Mouse (Mus musculus) cerebellum, adult 18-20 months (tissue): ENCODE measurements at regions not wholly inside any gene's neighbourhood (a gene's known extent, or its start where the extent isn't known, plus 50 kb on each side); places are given as distances from the start of the nearest gene placed in this dataset.
A peak's percentile ranks its signal among the peaks of the same experiment; 100 is the strongest.

Source experiments
- DNase-seq, 2 experiments: peaks; one replicate each; pipeline ENCODE4 v3.0.0; 2021

DNA sequence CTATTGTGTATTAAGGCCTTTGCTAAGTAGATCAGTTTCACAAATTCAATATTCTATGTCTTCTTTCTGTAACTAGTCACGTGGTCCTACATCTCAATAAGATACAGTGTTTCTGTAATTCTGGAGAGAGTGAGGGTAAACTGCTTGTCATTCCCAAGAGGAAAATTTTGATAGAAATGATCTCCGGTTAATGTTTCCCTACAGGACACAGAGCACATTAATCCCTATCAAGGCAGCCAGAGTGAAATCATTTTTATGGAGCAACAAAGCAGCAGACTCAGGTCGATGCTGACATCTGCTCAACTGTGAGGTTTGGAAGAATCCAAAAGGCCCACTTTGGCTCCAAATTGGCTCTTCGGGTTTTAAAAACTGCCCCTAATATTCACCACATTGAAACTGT, 451.7 kb downstream of the Arl4a start:
- DNase-seq = no peak

DNA sequence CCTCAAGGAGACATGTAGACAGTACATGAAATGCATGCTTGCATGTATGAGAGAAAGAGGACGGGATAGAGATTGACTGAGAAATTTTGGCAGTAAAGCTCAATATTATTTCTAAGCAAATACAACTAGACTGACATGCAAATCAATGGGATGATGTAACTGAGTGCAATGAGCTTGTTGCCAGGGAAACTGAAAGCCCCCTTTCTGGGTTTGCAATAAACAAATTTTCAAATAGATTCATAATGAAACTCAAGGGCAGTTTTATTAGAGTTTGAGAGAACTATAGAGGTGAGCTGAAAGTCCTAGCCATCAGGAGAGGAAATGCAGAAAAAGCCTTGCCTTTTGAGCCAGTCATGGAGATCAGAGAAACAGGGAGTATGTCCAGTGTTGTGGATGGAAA, 460.2 kb downstream of the Arl4a start:
- DNase-seq = no peak

DNA sequence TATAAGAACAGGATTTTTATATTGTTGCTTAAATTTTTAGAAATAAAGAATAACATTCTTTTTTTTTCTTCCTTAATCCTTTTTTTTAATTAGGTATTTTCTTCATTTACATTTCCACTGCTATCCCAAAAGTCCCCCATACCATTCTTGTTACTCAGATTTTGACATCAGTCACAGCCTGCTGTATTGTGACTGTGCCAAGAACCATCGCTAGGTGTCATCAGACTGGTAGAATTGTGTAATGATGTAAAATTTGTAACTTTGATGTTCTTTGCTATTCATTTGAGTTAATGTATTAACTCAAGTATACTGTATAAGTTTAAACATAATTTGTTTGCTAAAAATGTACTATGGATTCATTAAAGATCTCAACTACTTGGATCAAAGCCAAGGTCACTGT, 465.0 kb downstream of the Arl4a start:
- no peak for DNase-seq

DNA sequence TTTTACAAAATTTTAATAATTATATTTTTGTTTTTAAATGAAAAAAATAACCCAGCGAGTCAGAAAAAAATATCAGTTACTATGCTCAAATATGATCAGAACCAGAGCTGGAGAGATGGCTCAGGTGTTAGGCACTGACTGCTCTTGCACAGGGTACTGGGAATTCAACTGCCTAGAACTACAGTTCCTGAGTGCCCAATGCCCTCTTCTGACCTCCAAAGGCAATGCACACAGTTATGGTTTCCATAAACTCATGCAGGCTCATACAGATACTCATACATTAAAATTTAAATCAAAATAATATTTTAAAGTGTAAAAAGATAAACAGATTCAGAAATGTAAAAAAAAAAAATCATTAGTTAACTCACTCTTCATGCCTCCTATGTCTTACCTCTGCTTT, 465.7 kb downstream of the Arl4a start:
- no peak for DNase-seq

DNA sequence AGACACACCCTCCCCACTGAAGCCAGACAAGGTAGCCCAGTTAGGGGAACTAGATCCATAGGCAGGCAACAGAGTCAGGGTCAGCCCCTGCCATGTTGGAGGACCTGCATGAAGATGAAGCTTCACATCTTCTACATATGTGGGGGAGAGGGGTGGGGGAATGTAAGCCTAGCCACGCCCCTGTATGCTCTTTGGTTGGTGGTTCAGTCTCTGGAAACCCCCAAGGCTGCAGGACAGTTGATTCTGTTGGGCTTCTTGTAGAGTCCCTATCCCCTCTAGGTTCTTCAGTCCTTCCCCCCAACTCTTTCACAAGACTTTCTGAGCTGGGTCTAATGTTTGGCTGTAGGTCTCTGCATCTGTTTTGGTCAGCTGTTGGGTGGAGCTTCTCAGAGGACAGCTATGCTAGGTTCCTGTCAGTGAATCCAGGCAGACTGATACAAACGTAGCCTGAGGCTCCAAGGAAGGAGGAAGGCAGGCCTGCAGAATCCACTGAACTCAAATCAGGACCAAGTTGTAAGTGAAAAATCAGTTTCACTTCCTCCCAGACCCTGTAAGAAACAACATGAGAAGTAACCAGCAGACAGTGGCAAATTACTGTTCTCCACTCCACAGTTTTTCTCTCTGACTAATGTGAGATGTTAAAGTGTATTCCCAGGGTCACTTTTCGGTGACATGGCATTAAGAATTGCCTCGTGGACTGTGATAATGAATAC, 476.9 kb downstream of the Arl4a start:
- DNase-seq = no peak

DNA sequence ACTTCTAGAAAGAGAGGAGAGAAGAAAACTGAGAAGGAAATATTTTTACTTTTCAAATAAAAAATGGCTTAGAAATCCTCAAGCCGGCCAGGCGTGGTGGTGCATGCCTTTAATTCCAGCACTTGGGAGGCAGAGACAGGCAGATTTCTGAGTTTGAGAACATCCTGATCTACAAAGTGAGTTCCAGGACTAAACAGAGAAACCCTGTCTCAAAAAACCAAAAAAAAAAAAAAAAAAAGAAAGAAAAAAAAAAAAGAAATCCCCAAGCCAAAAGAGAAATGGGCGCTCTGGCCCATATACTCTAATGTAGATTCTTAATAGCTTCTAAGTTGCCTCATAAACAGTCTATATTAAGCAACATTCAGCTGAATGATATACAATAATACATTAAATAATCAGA, 479.3 kb downstream of the Arl4a start:
- DNase-seq = no peak

DNA sequence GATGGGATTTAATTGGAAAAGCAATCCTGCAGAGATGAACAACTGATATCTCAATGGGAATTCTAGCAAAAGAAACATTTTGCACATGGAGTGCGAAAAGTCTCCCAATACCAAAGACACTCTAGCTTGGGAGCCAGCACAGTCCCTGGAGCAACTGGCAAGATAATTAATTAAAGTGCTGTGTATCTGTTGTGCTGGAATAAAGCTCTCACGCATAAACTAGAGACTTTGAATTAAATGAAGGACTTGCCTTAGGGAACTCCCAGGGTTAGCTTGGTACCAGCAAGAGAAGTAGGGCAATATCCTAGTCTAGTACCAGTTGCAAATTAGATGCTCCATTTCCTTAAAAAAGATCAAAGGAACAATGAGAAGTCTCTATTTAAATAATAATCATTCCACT, 501.5 kb downstream of the Arl4a start:
- DNase-seq = no peak

DNA sequence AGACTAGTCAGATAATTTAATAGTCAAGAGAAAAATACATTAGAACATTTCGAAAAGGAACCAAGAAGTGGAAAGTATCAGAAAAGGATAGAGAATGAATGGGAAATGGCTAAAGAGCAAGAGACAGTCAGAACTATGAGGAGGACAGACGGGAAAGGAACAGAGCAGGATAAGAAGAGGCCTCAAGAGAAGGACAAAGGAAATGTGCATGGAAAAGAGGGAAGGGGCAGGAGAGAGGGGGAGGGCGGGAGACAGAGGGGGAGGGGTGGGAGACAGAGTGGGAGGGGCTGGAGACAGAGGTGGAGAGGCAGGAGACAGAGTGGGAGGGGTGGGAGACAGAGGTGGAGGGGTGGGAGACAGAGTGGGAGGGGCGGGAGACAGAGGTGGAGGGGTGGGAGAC, 509.7 kb downstream of the Arl4a start:
- no peak for DNase-seq

DNA sequence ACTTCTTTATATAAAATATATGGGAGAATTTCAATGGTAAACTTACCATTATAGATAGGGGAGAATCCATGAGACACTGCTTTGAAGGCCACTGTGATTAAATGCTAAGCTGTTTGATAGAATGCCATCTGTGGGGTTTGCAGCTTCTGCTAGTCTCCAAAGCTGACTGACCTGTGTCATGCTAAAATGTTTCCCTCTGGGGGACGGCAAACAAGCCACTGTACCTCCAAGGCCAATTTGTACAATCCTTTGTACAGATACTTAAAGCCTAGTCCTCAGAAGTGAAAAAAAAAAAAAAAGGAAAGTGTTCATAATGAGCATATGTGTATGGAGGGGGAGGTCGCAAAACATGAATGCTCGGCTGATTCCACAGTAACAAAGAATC, 510.6 kb downstream of the Arl4a start:
- DNase-seq = no peak

DNA sequence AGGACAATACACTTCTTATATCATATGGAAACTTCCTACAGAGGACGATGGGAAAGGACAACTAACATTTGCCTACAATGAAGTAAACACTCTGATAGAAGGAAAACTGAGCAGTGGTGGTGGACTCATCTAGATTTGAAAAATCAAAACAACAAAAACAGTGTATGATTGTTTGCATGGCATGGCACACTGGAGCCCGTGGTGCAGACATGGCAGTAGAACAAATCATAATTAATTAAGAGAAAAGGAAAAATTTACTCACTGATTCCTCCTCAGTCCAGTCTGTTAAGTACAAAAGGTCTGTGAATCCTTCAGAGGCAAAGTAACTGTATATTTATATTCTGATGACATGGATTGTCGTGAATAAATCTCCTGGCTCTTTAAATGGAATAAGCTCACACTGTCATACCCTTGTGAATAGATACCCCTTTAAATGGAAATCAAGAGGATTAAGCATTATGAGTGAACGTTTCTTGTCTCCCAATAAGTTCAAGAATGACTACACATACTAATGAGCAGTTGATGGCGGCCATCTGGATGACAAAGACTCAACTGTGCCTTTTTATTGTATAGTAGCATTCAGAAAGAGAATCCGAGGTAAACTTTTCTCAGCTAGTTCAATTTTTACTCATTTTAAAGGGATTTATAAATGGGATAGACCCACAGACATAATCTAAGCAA, 511.1 kb downstream of the Arl4a start:
- DNase-seq = no peak

DNA sequence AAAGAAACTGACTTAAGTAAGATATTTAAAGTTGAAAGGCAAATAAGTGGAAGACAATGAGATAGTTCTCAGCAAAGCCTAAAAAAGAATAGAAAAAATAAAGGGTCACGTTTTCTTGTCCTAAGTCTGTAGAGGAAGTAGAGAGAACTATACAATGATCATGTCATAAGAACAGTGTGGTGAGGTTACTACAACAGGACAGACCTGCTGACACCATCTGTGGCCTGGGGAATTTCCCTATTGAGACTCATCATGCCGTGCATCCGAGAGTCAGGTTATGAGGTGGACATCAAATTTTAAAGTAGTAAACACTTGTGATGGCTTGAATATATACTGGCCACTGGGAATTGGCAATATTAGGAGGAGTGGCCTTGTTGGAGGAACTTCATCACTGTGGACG, 522.1 kb downstream of the Arl4a start:
- DNase-seq = no peak

DNA sequence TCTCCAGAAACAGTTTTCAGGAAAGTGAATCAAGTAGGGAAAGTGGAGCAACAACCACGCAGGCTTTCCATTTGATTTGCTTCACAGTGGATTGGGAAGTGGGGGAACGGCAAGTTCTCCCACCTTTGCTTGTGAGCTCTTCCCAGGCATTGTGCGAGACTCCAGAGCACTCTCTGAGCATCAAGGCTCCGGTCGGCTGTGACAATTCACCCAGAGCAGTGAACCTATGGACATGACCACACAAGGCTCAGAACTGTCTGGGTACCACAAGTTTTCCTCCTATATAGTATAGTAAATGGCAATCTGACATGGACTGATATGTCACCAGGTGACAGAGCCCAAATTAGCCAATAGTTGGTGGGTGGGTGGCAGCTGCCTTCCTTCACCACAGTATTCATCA, 527.0 kb downstream of the Arl4a start:
- no peak for DNase-seq

DNA sequence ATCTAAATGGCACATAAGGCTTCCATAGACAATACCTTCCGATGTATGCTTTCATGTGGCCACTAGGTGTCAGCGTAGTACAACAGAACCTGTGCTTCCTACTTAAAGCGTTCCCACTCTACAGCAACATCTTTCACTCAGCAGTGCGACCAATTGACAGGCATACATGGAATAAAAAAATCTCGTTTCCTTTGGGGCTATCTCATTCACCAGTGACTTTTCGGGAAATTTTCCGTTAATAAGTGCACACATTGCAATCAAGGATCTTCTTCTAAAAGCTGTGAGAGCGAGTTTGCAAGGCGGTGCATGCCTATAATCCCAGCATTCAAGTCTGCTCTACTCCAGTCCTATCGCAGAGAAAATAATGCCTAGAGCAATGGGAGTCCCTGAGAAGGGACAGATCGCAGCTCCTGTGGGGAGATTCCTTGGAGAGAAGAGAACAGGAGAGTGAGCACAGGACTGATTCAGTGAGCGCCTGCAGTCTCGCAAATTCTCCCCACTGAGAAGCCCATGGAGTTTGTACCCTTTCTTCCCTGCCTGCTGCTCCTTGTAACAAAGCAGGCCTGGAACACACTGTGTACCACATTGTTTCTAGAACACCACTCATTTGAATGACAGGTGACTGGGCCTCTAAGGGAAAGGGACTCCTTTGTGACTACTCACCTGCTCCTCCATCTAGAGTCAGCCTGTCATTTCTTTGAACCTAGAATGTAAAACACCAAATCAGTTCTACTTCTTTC, 527.6 kb downstream of the Arl4a start:
- DNase-seq = peak; percentile 71 to 72

DNA sequence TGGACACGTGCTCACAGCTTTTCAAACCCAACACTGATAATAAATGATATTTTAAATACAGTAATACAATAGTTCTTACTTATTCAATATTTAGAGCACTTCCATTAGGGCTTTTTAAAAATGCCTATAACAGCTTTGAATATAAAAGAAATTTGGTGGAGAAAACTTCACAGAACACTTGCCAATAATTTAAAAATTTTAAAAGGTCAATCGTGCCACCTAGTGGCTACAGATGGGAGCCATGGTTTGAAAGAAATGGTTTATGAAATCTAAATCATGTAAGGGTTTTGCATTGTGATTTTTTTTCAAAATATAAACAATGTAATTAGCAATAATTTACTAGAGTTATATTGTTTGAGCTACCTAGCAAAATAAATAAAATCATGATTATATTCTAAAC, 541.6 kb downstream of the Arl4a start:
- DNase-seq = peak; percentile 34 to 57

DNA sequence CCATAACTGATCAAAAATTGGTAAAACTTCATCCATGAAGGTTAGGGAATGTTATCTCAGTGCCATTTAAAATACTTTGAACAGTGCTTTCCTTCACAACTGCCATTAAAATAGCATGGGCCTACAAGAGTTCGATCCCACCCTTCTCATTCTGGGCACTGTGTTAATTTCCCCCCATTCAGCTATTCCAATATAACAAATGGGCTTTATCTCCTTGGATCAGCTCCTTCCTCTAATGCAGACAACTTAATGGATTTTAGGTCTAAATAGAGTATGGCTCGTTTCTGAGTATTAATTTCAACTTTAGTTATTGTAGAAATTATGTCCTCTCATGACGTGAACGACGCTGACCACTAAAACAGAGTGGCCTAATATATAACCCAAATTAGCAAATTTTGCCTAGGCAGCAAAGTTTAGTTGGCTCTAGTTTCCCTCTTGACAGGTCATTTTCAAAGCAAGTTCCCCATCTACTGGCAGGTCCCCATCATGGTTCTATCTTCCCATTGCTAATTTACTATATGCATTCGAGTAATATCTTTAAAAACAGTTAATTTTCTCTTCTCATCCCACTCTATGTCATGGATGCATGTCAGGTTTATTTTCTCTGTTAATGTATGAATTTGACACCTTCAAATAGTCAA, 544.1 kb downstream of the Arl4a start:
- peak; percentile 67 to 68 for DNase-seq

DNA sequence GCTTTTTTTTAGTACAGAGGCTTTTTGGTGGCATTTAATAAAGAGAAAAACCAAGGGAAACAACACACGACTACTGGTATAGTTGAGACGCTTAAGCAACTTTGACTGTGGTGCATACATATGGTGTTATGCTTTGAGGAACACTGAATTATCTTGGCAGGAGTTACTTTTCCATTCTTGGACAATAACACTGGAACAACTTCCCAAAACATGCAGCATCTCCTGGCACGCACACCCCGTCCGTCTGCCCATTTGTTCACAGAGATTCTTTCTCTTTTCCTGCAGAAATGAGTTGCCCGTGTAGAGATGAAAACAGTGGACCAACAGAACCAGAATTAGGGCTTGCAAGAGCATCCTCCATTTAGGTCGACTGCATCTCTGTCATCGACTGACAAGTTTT, 544.7 kb downstream of the Arl4a start:
- DNase-seq = peak; percentile 80 to 83

DNA sequence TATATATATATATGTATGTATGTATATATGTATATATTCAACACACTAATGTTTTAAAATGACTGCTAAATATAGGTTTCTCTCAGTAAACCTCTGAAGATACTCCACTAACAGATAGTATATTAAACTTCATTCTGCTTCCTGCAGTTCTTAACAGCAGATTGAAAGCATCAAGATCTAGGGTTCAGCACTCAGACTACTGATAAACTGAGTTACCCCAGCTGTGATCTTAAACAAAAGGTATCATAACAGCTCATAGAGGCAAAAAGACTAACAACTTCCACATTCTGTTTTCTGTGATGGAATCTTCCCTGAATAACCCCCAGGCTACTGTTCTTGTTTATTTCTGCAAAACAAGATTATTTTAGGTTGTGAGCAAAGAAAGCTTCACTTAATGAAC, 564.8 kb downstream of the Arl4a start:
- no peak for DNase-seq
